Mouse (Mus musculus) C2C12 (cell line): Measurements from ENCODE around the gene Ttll8. TPM values are rescaled to one million over a fixed set of nuclear protein-coding genes. Genes with fewer than 3 reads are reported as not detected.

ENCODE experiments used
- H3K27me3 ChIP-seq: one replicate; pipeline ENCODE4 v1.6.1; 2011; ENCODE audit not compliant: control insufficient read depth, insufficient read depth, insufficient read length
- H3K36me3 ChIP-seq: one replicate; pipeline ENCODE4 v1.6.1; 2011; ENCODE audit not compliant: control insufficient read depth, insufficient read depth
- H3K4me3 ChIP-seq: one replicate; pipeline ENCODE4 v1.5.1; 2011; ENCODE audit warnings: mild to moderate bottlenecking, control low read depth; ENCODE audit not compliant: poor library complexity, insufficient read depth, severe bottlenecking
- H3K79me2 ChIP-seq: one replicate; pipeline ENCODE4 v1.6.1; 2011; ENCODE audit not compliant: control insufficient read depth, insufficient read depth
- H3K79me3 ChIP-seq: one replicate; pipeline ENCODE4 v1.6.1; 2011; ENCODE audit warnings: low read depth, control low read depth
- H3ac ChIP-seq: one replicate; pipeline ENCODE3; 2011; ENCODE audit warnings: low read depth; ENCODE audit not compliant: control insufficient read depth, insufficient read length
- CEBPB ChIP-seq: IDR thresholded peaks from one replicate; pipeline ENCODE4 v1.6.1; 2011; ENCODE audit warnings: low read depth, mild to moderate bottlenecking, control low read depth, moderate library complexity
- CTCF ChIP-seq: IDR thresholded peaks from one replicate; pipeline ENCODE4 v1.5.1; 2011; ENCODE audit not compliant: control insufficient read depth, insufficient read depth, insufficient read length
- FOSL1 ChIP-seq: IDR thresholded peaks from one replicate; pipeline ENCODE4 v1.8.0; 2011; ENCODE audit warnings: mild to moderate bottlenecking, low read length; ENCODE audit not compliant: poor library complexity, insufficient read depth, severe bottlenecking
- MAX ChIP-seq: IDR thresholded peaks from one replicate; pipeline ENCODE4 v1.6.1; 2011; ENCODE audit warnings: mild to moderate bottlenecking, control low read depth
- MYOD1 ChIP-seq: IDR thresholded peaks from one replicate; pipeline ENCODE4 v1.6.1; 2011; ENCODE audit warnings: low read depth; ENCODE audit not compliant: control insufficient read depth, insufficient read length
- MYOG ChIP-seq: IDR thresholded peaks from one replicate; pipeline ENCODE4 v1.6.1; 2011; ENCODE audit not compliant: control insufficient read depth, insufficient read length; ENCODE audit errors: extremely low read depth
- USF1 ChIP-seq: IDR thresholded peaks from one replicate; pipeline ENCODE4 v1.6.1; 2011; ENCODE audit warnings: low read depth, mild to moderate bottlenecking, control low read depth, moderate library complexity
- polyA plus RNA-seq: library from polyadenylated mRNA; unstranded; fragments of >200 nt; fragmentation: generic; extraction: Trizol; gene quantifications from one replicate; pipeline ENCODE4 v1.2.1, GENCODE M21; 2012; ENCODE audit warnings: missing spikeins

The Ttll8 gene
- polyA plus RNA-seq, 1 experiment: not detected

DNA sequence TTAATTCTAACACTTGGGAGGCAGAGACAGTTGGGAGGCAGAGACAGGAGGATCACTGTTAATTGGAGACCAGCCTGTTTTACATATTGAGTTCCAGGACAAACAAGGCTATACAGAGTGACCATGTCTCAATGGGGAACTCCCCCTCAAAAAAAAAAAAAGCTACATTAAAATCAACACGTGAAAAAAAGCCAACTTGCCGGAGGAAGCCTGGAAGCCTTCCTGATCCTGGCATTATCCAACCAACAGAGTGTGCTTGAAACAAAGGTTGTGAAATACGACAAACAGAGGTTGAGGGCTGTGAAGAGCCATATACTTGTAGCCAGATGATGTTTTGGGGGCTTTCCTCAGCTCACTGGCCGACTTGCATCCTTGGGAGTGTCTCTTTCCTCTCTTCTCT is 71.4 kb downstream of the Ttll8 start:
- peaks cover 13% of the 10 kb centered on the region for H3K27me3 ChIP-seq
- no peak overlapping the region for H3K4me3 ChIP-seq
- no peak for TF ChIP-seq FOSL1
- H3K36me3 ChIP-seq: no peaks in the 10 kb centered on the region
- no peak overlapping the region for H3ac ChIP-seq
- H3K79me3 ChIP-seq: no peaks in the 10 kb centered on the region
- H3K79me2 ChIP-seq: no peaks in the 10 kb centered on the region

DNA sequence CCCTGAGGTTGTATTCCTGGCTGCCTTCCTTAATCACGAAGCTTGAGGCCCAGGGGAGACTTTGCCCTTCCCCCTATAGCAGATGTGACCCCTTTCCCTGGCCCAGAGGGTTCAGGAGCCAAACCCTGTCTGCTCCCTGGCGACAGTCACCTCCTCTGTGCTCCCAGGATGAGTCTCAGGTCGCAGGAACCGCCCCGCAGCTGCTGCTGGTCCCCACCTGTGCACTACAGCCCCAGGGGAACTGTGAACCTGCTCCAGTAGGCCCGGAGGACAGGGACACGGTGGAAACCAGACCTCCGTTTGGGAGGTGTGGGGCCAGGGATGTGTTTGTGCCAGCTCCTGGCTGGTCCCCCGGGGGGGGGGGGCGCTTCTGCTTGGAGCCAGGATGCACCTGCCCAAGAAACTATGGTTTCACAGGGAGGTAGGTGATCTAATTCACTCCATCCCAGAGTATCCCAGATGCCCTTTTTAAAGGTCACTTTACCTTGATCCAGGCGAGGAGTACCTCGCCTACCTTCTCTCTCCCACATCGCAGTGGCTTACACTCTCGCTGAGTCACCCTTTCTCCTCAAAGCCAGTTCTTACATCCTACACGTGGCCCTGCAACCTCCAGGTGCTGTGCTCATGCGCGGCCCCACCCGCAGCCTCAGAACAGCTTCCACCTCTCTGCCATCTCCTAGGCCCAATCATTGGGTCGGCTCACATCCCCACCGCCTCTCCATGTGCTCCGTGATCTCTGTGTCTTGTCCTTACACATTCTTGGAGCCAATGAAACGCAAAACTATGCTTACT is 72.8 kb downstream of the Ttll8 start:
- no peaks in the 10 kb centered on the region for H3K36me3 ChIP-seq
- TF ChIP-seq MAX (no peak), USF1 (no peak), CTCF (no peak), MYOD1 (no peak), CEBPB (no peak), MYOG (no peak), FOSL1 (no peak)
- H3K79me3 ChIP-seq: no peaks in the 10 kb centered on the region
- no peaks in the 10 kb centered on the region for H3K79me2 ChIP-seq
- H3K27me3 ChIP-seq: peaks cover 13% of the 10 kb centered on the region
- H3K4me3 ChIP-seq: no peak overlapping the region
- no peak overlapping the region for H3ac ChIP-seq

DNA sequence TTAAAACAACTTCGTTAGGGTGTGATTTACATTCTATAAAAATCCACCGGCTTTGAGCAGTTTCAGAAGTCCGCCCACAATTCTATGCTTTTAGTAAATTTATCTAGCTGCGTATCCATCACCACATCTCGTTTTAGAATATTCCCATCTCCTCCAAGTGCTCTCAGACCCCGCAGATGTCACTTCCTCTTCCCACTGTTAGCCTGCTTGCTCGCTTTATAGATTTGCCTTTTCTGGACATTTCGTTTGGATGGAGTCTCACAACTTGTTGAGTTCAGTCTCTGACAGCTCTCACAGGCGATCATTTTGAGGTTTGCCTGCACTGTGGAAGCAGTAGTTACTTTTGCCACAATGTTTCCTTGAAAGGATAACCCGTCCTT is 77.2 kb downstream of the Ttll8 start:
- Histone ChIP-seq H3ac (no peak overlapping the region), H3K79me3 (no peaks in the 10 kb centered on the region), H3K4me3 (no peak overlapping the region), H3K27me3 (peaks cover 5% of the 10 kb centered on the region), H3K36me3 (no peaks in the 10 kb centered on the region), H3K79me2 (no peaks in the 10 kb centered on the region)
- TF ChIP-seq MYOG (no peak), USF1 (no peak), MYOD1 (no peak), CEBPB (no peak), FOSL1 (no peak), CTCF (no peak), MAX (no peak)

DNA sequence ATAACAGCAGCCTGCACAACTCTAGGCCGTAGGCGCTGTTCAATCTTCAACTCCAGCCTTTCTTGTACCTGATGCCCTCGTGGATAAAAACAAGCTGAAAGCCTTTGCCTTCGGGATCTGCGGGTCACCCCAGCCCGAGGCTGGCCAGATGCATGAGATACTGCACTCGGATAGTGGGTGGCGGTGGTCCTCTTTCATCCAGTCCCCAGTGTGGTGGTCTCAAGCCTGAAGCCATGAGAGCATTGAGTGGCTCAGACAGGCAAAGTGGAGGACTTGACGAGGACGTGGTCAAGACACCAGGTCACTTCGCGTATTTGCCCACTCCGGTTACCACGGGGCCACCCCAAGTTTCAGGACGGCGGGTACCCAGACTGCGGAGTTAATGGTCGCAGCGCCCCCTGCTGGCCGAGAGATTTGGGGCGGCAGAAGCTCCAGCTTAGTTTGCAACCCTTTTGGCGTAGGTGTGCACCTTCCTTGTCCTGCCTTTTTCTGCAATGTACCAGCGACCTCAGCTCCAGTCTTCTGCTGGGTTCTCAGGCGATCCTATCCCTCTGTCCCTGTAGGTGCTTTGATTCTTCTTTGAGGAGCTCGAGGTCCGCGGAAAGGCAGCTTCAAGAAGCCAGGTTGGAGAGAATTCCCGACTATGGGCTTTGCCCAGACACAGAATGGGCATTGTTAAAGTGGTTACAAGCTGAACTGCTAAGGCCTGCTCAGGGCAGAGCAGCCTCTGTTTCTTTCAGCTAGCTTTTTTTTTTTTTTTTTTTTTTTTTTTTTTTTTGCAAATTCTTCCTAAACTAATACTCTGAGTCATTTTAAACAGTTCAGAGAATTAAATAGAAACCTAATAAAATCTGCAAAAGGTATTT is 77.8 kb downstream of the Ttll8 start:
- Histone ChIP-seq H3K79me3 (no peaks in the 10 kb centered on the region), H3K79me2 (no peaks in the 10 kb centered on the region), H3K4me3 (no peak overlapping the region), H3ac (no peak overlapping the region), H3K27me3 (peaks cover 3% of the 10 kb centered on the region), H3K36me3 (no peaks in the 10 kb centered on the region)
- TF ChIP-seq CEBPB: no peak
- peak; percentile 96 for TF ChIP-seq CTCF

DNA sequence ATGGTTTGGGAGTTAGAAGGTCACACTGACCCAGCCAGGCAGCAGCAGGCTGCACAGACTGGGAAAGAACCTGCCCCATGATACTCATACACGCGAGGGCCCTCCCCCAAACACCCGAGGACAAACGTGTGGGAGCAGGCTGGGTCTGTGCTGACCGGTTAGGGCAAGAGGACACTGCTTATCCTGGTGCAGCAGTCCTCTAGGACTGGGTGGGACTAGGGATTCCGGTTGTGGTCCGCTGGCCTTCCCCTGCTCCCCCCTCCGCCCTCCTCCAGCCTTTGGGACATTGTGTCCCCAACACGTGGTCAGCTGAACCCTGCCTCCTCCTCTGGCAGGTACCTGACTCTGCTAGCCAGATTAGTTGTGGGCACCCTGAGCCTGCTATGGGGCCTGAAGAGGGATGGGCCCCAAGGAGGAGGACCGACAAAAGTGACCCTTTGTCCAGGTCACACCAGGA is 78.6 kb downstream of the Ttll8 start:
- no peak for TF ChIP-seq FOSL1
- no peak for TF ChIP-seq MAX
- no peak for TF ChIP-seq CEBPB
- TF ChIP-seq USF1: no peak
- Histone ChIP-seq H3K79me3 (no peaks in the 10 kb centered on the region), H3ac (no peak overlapping the region), H3K36me3 (no peaks in the 10 kb centered on the region), H3K4me3 (no peak overlapping the region), H3K27me3 (no peaks in the 10 kb centered on the region), H3K79me2 (no peaks in the 10 kb centered on the region)

- H3K27me3 ChIP-seq: no peaks in the 10 kb centered on the region
- H3K79me2 ChIP-seq: no peaks in the 10 kb centered on the region
- H3ac ChIP-seq: no peak overlapping the region
- no peak overlapping the region for H3K4me3 ChIP-seq
- H3K79me3 ChIP-seq: no peaks in the 10 kb centered on the region
- TF ChIP-seq FOSL1 (no peak), MYOD1 (no peak), CEBPB (no peak), MAX (peak; percentile 82), MYOG (no peak), CTCF (no peak), USF1 (peak; percentile 94)
- no peaks in the 10 kb centered on the region for H3K36me3 ChIP-seq
Measured at GRCm38 (mm10) chr15:88874477-88874876, 79.7 kb downstream of the Ttll8 start.
